ENCODE assay signal across 9 mouse cellular contexts in the genomic region with DNA sequence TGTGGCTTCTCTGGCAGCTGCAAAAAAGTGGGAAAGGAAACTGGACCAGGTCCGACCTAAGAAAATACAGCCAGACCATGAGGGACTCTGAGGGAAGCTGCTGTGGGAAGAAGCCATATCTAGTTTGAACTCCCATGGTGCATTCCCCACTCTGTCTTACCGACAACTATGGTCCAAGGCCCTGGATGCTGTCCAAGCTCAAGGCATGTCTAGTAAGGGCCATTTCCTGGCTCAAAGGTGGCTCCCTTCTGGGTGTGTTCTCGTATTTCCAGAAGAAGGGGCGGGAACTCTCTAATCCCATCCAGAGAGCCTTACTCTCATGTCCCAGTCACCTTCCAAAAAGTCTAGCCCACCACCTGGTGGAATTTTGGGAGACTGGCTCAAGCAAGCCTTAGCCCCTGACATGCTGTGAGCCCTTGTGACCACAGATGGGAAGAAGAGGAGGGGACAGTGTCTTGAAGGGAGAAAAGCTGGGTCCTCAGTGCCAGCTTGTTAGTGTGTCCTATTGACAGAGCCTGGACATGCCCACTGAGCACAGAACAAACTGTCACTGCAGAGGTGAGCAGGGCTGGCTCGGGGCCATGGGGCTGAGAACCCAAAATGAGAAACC. TPM values are rescaled to one million over a fixed set of nuclear protein-coding genes. Genes with fewer than 3 reads are reported as not detected.
DNase-seq lines count a peak whose midpoint lies in the region; ATAC-seq and TF ChIP-seq lines count a peak whose summit lies in the region.
"Had no signal": no experiment of that assay in that cellular context is flagged by ENCODE, and none has a peak within 500 bp of the region (broad histone marks: within the 10 kb centered on the region; RNA-seq: fewer than 3 reads in every experiment).

No protein-coding gene starts in this region.

- 0 out of 2 replicates have a peak, but pooled peaks cover 2% of the 10 kb centered on the region for H3K36me3 ChIP-seq in heart, embryonic 11.5 days (ENCODE audit: control insufficient read depth, insufficient read depth, low read length)
- H3K36me3 ChIP-seq in C2C12 (ENCODE audit: control insufficient read depth, insufficient read depth), result peaks cover 27% of the 10 kb centered on the region

- 59% methylated on average over 5 of the region's 5 CpGs for WGBS in heart, embryonic 11.5 days (ENCODE audit: insufficient replicate concordance)
- 52% methylated on average over 5 of the region's 5 CpGs for WGBS in bone marrow, adult 2 months

- no peak for TF ChIP-seq CTCF in C2C12 (IDR thresholded peaks at IDR 0.05; ENCODE audit: control insufficient read depth, insufficient read depth, insufficient read length)
- TF ChIP-seq CTCF in bone marrow, adult 2 months (IDR thresholded peaks at IDR 0.05; ENCODE audit: control insufficient read depth, insufficient read depth, low read length), result no peak

- no peak overlapping the region for H3K9ac ChIP-seq in heart, embryonic 11.5 days (ENCODE audit: low read depth, low read length)

- peak overlapping the region; percentile 10; the same call in 1 of the 2 replicates for H3K4me3 ChIP-seq in heart, embryonic 11.5 days (ENCODE audit: low read depth, low read length)
- no peak overlapping the region for H3K4me3 ChIP-seq in C2C12 (ENCODE audit: insufficient read depth, poor library complexity, severe bottlenecking)
- H3K4me3 ChIP-seq in bone marrow, adult 2 months (replicated peaks; ENCODE audit: control insufficient read depth, low read depth, low read length), result peak overlapping the region; percentile 18

- no peaks in the 10 kb centered on the region for H3K27me3 ChIP-seq in heart, embryonic 11.5 days (ENCODE audit: control insufficient read depth, insufficient read depth, low read length)
- no peaks in the 10 kb centered on the region for H3K27me3 ChIP-seq in C2C12 (ENCODE audit: control insufficient read depth, insufficient read depth, insufficient read length)

- H3K79me2 ChIP-seq in C2C12 (ENCODE audit: control insufficient read depth, insufficient read depth), result peaks cover 66% of the 10 kb centered on the region

- H3K27ac ChIP-seq in heart, embryonic 11.5 days (ENCODE audit: low read depth, low read length), result 0 out of 2 replicates have a peak overlapping the region, but pooled peaks have one; percentile 41
- H3K27ac ChIP-seq in bone marrow, adult 2 months (ENCODE audit: control insufficient read depth, insufficient read depth, low read depth, low read length, poor library complexity), result peak overlapping the region; percentile 39

- H3ac ChIP-seq in C2C12 (ENCODE audit: control insufficient read depth, insufficient read length, low read depth), result peak overlapping the region; percentile 20

- no peak for DNase-seq in heart, postnatal 4 days
- peak; percentile 79 to 87 for DNase-seq in kidney, postnatal 36 days
- DNase-seq in frontal cortex, postnatal 36 days (ENCODE audit: low spot score in 2 of 2), result no peak
- DNase-seq in ovary, postnatal 10 days (ENCODE audit: low spot score), result no peak
- DNase-seq in ovary, adult 18-20 months (ENCODE audit: low spot score), result no peak
- DNase-seq: right cerebral cortex, postnatal 25 days had no signal

- H3K9me3 ChIP-seq in heart, embryonic 11.5 days (replicated peaks; ENCODE audit: control insufficient read depth, low read length), result no peaks in the 10 kb centered on the region

- H3K79me3 ChIP-seq in C2C12 (ENCODE audit: low read depth), result peaks cover 42% of the 10 kb centered on the region

- peak overlapping the region; percentile 97 for H3K4me2 ChIP-seq in heart, embryonic 11.5 days

- H3K4me1 ChIP-seq in heart, embryonic 11.5 days (ENCODE audit: control insufficient read depth, insufficient read depth, low read length), result peaks cover 39% of the 10 kb centered on the region
- peaks cover 11% of the 10 kb centered on the region for H3K4me1 ChIP-seq in bone marrow, adult 2 months (ENCODE audit: control insufficient read depth, insufficient read depth, low read length)

- TF ChIP-seq POLR2A in bone marrow, adult 2 months (IDR thresholded peaks at IDR 0.05; ENCODE audit: borderline replicate concordance, control insufficient read depth, low read depth, low read length), result no peak

- no peak for ATAC-seq in heart, embryonic 11.5 days (replicated peaks; ENCODE audit: insufficient number of reproducible peaks, low FRiP score, low TSS enrichment)

TF ChIP-seq in C2C12, 6 proteins besides CTCF, POLR2A, EP300 and RAD21:
- TF ChIP-seq MYOG (IDR thresholded peaks at IDR 0.05; ENCODE audit: control insufficient read depth, extremely low read depth, insufficient read length), result no peak
- TF ChIP-seq MYOD1 (IDR thresholded peaks at IDR 0.05; ENCODE audit: control insufficient read depth, insufficient read length, low read depth), result no peak
- TF ChIP-seq USF1 (IDR thresholded peaks at IDR 0.05; ENCODE audit: low read depth), result no peak
- TF ChIP-seq CEBPB (IDR thresholded peaks at IDR 0.05; ENCODE audit: low read depth), result no peak
- TF ChIP-seq MAX (IDR thresholded peaks at IDR 0.05), result no peak
- no peak for TF ChIP-seq FOSL1 (IDR thresholded peaks at IDR 0.05; ENCODE audit: insufficient read depth, low read length, poor library complexity, severe bottlenecking)

RNA-seq across cellular contexts. Expression of a gene that starts 2.6 kb away (rescaled TPM):
- polyA plus RNA-seq in heart, embryonic 11.5 days (2014; fragmentation: Nextera tagmentation; extraction: Ambion mirVana), result 26.1 and 27.5 TPM in 2 replicates
- total RNA-seq in heart, postnatal 4 days (2021), result 10 to 100 TPM; 21.3 TPM
- polyA plus RNA-seq in C2C12 (2012; fragmentation: generic; extraction: Trizol), result 15.1 TPM
- polyA plus RNA-seq in bone marrow, adult 2 months (2011; ENCODE audit: insufficient read depth, insufficient read length, low replicate concordance, missing spikeins), result 37.2 and 67.8 TPM in 2 replicates

RNA-seq across cellular contexts. Expression of a gene that starts 26.0 kb away (rescaled TPM):
- polyA plus RNA-seq in heart, embryonic 11.5 days (2014; fragmentation: Nextera tagmentation; extraction: Ambion mirVana), result 22.5 and 23.3 TPM in 2 replicates
- 10 to 100 TPM; 46.8 to 50.0 TPM for total RNA-seq in heart, postnatal 4 days (2021)
- polyA plus RNA-seq in C2C12 (2012; fragmentation: generic; extraction: Trizol), result 11.4 TPM
- 22.9 and 25.6 TPM in 2 replicates for polyA plus RNA-seq in bone marrow, adult 2 months (2011; ENCODE audit: insufficient read depth, insufficient read length, low replicate concordance, missing spikeins)

RNA-seq across cellular contexts. Expression of a gene that starts 26.0 kb away (rescaled TPM):
- 1.0 and 1.1 TPM in 2 replicates for polyA plus RNA-seq in heart, embryonic 11.5 days (2014; fragmentation: Nextera tagmentation; extraction: Ambion mirVana)
- under 1 TPM in 1 of 2 experiments, not detected in 1; 0.10 TPM for total RNA-seq in heart, postnatal 4 days (2021)
- polyA plus RNA-seq in C2C12 (2012; fragmentation: generic; extraction: Trizol), result 0.22 TPM
- polyA plus RNA-seq in bone marrow, adult 2 months (2011; ENCODE audit: insufficient read depth, insufficient read length, low replicate concordance, missing spikeins), result 0.29 TPM in 1 of 2 replicates, not detected in the other

RNA-seq across cellular contexts. Expression of a gene that starts 31.8 kb away (rescaled TPM):
- polyA plus RNA-seq in heart, embryonic 11.5 days (2014; fragmentation: Nextera tagmentation; extraction: Ambion mirVana), result 6.4 and 8.4 TPM in 2 replicates
- 10 to 100 TPM; 21.8 to 22.6 TPM for total RNA-seq in heart, postnatal 4 days (2021)
- 1.6 TPM for polyA plus RNA-seq in C2C12 (2012; fragmentation: generic; extraction: Trizol)
- polyA plus RNA-seq in bone marrow, adult 2 months (2011; ENCODE audit: insufficient read depth, insufficient read length, low replicate concordance, missing spikeins), result 18.8 and 22.9 TPM in 2 replicates

RNA-seq across cellular contexts. Expression of a gene that starts 41.8 kb away (rescaled TPM):
- 172 and 192 TPM in 2 replicates for polyA plus RNA-seq in heart, embryonic 11.5 days (2014; fragmentation: Nextera tagmentation; extraction: Ambion mirVana)
- total RNA-seq in heart, postnatal 4 days (2021), result 100 to 1,000 TPM; 161 to 165 TPM
- 245 TPM for polyA plus RNA-seq in C2C12 (2012; fragmentation: generic; extraction: Trizol)
- polyA plus RNA-seq in bone marrow, adult 2 months (2011; ENCODE audit: insufficient read depth, insufficient read length, low replicate concordance, missing spikeins), result 108 and 135 TPM in 2 replicates

Comparison
In these comparisons a context has a peak if more than half of its experiments do, and no peak if none do; other contexts are left out.
1. DNase-seq: peak in kidney, postnatal 36 days (2 of 2); none in heart, postnatal 4 days (single experiment), frontal cortex, postnatal 36 days (0 of 2), ovary, postnatal 10 days (single experiment) and ovary, adult 18-20 months (single experiment).